Mouse (Mus musculus) gastrocnemius, postnatal 14 days (tissue): ENCODE results near the gene Tpo. TPM values are rescaled to one million over a fixed set of nuclear protein-coding genes. Genes with fewer than 3 reads are reported as not detected.

Experiments
- DNase-seq: peaks from one replicate; pipeline ENCODE4 v3.0.0; 2021; ENCODE audit warnings: mixed read lengths
- intact Hi-C: fragments of 180-260 bp; cut with DNase I; formaldehyde crosslinking; loops from one replicate; pipeline ENCODE4 v1.15.1; 2025; ENCODE audit warnings: low total_unique reads
- total RNA-seq, 2 experiments: library from RNA; stranded (reverse); gene quantifications; 2 replicates each; pipeline ENCODE4 v1.2.3; 2021

The Tpo gene
- total RNA-seq, 2 experiments from 2014 or later = not detected

DNA sequence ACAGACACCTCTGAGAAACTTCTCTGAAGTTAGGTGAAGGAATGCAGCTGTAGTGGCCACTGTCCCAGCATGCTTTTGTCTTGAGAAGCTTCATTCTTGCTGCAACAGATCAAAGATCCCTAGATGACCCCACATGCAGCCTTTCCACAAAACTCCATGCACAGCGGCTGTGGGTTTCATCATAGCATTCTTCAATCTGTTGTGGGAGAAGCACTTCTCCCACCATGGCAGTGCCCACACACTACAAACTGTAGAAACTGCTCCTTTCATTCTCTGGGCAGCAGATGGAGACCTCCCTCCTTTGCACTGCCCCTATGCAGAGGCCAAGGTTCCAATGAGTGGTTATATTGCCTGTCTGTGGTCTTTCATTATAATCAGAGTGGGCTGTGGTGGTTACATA, 103.3 kb downstream of the Tpo start:
- no peak for DNase-seq
- intact Hi-C loops = no loop called here

DNA sequence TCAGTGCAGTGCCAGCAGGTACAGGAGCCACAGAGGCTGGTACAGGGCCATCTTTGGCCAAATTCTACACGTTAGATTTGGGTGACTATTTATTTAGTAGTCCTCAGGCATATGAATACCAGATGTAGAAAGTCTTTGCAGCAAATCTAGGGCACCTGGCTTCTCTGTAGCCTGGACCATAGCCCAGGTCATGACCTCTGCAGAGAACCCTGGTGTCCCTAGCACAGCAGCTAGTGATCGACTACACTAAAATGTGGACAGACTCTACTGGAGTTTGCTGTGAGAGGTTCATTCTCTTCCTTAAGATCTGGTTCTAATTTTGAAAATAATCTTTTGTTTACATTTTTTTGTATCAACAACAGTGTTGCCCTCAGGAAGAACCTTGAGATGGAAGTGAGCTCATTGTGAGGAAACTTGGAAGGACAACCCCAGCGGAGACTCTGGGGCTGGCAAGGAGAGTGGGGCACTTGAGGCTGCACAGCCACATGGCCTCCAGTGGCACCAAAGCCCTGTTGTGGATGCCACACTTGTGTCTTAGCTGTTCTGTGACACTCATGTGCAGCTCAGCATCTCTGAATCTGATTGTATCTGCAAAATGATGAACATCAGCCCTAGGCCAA, 104.6 kb downstream of the Tpo start:
- DNase-seq = no peak
- intact Hi-C loops = no loop called here

DNA sequence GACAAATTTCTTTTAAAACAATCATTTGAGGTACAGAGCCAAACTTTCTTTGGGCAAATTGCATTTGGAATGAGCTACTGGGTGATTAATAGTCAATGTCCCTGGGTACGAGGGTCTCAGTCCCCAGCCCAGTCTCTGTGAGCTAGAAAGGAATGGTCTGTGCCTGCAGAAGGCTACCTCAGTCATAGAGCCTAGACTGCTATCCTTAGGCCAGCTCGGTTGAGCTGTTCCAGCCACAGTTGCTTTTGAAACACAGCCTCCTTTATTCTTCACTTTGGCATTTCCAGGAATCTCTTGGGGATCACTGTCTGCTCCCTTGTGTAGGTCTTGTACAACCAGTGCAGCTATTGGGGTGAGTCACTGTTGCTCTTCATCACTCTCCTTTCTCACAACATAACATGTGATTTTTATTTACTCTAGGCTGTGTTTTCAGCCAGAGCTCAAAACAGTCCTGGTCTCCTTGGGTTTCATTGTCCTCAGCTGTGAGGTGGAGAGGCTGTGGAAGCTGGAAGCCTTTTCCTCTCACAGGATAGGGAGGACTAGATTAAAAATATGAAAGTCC, 108.1 kb downstream of the Tpo start:
- DNase-seq = no peak
- intact Hi-C loops = no loop called here

DNA sequence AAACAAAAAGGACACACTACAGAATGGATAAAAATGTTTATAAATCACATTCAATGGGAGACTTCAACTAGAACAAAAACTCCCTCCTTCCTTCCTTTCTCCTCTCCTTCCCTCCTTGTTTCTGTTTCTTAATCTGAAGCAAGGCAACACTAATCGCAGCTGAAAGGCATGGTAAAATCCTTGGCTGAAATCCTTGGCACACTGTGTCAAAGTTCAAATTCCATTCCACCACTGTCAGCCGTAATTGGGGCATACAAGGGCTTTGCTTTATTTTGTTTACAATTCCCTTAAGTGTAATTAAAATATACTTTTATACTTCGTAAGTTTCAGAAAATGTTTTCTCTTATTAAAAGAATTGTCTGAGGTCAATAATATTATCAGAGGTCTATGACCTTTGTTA, 108.9 kb downstream of the Tpo start:
- no peak for DNase-seq
- intact Hi-C loops = no loop called here

DNA sequence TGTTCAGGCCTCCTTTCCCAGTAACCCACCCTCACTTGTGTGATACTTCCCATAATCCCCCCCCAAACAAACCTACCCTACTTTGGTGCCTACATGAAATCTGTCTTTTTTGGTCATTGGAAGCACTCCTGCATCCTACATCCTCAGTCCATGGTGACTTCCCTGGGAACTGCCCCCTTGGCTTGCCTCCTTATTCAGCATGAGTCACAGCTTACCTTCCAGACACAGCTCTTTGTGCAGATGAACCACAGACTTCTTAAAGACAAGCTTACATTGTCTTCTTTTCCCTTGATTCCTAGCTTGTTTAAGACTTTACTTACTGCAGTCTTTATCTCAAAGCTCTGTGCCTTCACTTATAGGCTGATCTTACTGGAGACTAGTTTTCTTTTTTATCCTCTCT, 112.0 kb downstream of the Tpo start:
- DNase-seq = no peak
- intact Hi-C loops = no loop called here

DNA sequence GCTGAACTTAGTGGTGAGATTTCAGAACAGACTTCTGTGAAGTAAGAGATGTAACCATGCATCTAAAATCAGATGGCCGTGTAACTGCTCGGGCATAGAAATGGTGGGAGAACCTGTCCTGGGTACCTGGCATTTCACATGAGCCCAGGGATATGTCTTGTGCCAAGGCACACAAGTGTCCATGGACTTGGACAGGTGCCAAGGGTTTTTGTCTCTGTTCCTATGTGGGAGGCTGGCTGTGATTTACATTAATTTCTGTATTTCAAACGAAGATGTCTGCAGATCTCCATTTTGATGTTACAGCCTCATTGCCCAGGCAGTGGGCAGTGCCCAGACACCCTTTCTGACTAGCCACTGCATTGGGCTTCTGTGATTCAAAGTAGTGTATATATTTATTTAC, 115.3 kb downstream of the Tpo start:
- intact Hi-C loops = no loop called here
- no peak for DNase-seq

DNA sequence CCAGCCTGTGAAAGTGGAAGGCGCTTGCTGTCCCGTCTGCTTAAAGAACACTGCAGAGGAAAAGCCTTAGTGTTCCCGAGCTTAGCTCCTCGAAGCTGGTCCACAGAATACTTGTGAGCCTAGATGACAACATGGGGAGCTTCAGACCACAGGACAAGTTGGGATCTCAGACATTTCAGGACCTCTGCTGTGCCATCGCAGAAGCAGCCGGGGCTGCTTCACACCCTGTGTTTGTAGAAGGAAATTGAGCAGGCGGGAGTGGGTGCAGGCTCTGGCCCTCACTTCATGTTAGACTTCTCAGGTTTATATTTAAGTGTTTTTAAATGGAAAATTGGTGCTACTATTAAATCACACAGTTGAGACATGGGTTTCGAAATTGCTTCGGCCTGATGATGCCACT, 116.9 kb downstream of the Tpo start:
- intact Hi-C loops = no loop called here

DNA sequence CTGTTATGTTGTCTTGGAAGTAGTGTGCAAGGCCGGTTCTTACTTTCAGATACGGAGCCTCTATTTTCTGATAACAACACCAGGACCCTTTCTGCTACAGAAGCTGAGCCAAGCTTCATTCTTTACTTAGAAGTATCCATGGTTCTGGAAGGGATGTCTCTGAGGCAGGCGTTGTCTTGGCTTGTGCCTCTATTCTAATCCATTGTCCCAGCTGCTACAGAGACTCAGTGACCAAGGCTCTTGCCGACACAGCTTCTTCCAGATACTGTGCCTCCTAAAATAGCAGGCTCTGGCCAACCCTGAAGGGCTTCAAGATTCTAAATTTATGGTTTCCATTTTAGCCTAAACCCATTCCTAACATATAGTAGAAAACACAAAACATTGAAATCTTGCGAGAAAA, 123.7 kb downstream of the Tpo start:
- no peak for DNase-seq

More for the DNA sequence above, 116.9 kb downstream of the Tpo start:
- DNase-seq = no peak

DNA sequence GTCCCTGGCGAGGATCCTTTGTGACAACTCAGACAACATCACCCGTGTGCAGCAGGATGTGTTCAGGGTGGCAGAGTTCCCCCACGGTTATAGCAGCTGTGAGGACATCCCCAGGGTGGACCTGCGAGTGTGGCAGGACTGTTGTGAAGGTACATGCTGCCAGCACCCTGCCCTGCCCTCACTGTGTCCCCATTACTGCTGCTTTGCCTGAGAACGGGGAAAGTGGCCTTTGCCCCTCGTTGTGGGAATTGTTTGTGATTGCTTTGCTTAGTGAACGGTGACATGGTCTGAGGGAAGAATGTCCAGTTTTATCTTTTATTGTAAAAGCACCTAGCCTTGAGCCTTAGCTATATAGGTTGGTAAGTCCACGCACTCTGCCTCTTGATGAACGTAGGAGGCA, 125.8 kb downstream of the Tpo start:
- no peak for DNase-seq
- intact Hi-C loops = no loop called here

More for the DNA sequence above, 123.7 kb downstream of the Tpo start:
- intact Hi-C loops = no loop called here

Other genes starting within 250 kb of the Tpo start
- 10 to 100 TPM; 63.6 to 66.6 TPM for gene Pxdn, start 195.0 kb downstream of the Tpo start, total RNA-seq
- under 1 TPM; 0.44 to 0.68 TPM for gene Sntg2, start 240.8 kb upstream of the Tpo start, total RNA-seq